In the genomic region with DNA sequence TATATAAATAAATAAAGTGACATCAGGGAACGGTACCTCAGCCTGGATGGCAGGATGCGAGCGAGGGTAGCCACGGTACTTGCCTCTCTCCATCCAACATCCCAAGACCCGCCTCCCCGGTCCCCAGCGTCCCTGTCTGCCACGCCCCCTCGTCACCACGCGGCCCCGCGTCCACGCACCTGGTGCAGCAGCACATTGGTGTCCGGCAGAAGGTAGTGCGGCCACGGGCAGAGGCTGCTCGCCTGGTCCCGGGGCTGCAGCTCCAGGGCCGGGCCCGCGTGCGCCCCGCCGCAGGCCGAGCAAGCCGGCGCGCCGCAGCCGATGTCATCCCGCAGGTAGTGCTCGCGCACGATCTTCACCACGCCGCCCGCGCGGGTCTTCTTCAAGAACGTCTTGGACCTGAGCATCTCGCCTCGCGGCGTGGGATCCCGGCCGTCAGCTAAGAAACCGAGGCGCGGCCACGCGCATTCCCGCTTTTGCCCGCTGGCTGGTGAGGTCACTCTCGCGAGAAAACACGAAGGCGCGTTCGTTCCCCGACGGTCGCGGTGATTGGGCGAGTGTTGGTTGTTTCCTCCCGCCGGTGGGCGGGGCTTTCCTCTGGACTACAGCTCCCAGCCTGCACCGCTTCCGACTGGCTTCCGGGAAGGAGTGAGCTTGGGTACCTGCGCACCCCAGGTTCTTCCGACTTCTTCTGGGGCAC, we compare ENCODE assay signal across 8 mouse cellular contexts. TPM values are rescaled to one million over a fixed set of nuclear protein-coding genes. Genes with fewer than 3 reads are reported as not detected.
A peak's percentile ranks its signal among the peaks of the same experiment; 100 is the strongest.
DNase-seq lines count a peak whose midpoint lies in the region; ATAC-seq lines count a peak whose summit lies in the region.

A gene (plus strand): TSS at position 158 of the 700 bp plus-strand sequence.
A gene (minus strand): TSS at position 504 of the 700 bp plus-strand sequence.

- DNase-seq in adipocyte (ENCODE audit: low spot score), result peak; percentile 98
- peak; percentile 98 for DNase-seq in embryo, embryonic 10 days (ENCODE audit: low spot score)
- peak; percentile 99 for DNase-seq in gastrocnemius, postnatal 10 days
- peak; percentile 100 for DNase-seq in induced T-regulatory cell, adult 2 months (ENCODE audit: low read depth)
- DNase-seq in left cerebral cortex, adult 9 months (ENCODE audit: low spot score in 2 of 2), result peak; percentile 95 to 99
- peak; percentile 99 for DNase-seq in right cerebral cortex, postnatal 14 days
- DNase-seq in urinary bladder, postnatal 36 days (ENCODE audit: low spot score in 2 of 2), result peak; percentile 99

- ATAC-seq in megakaryocyte progenitor cell, adult 5-6 weeks (replicated peaks; ENCODE audit: poor library complexity), result peak; percentile 97

RNA-seq across cellular contexts. Expression of the first gene that starts in this region (rescaled TPM):
- total RNA-seq in gastrocnemius, postnatal 10 days (2021), result 10 to 100 TPM; 10.0 to 13.1 TPM
- 21.5 and 30.9 TPM in 2 replicates for total RNA-seq in megakaryocyte progenitor cell, adult 5-6 weeks (2015)
- total RNA-seq in megakaryocyte progenitor cell, adult 5-6 weeks (2017), result 38.4 and 40.8 TPM in 2 replicates

RNA-seq across cellular contexts. Expression of the second gene that starts in this region (rescaled TPM):
- 10 to 100 TPM; 17.7 to 20.0 TPM for total RNA-seq in gastrocnemius, postnatal 10 days (2021)
- total RNA-seq in megakaryocyte progenitor cell, adult 5-6 weeks (2015), result 47.7 and 52.3 TPM in 2 replicates
- total RNA-seq in megakaryocyte progenitor cell, adult 5-6 weeks (2017), result 60.2 and 77.1 TPM in 2 replicates

Comparison
In these comparisons a context has a peak if more than half of its experiments do, and no peak if none do; other contexts are left out.
1. Peak in every context shown above with its lines: DNase-seq and ATAC-seq.